Mouse (Mus musculus) gastrocnemius, adult 18-20 months (tissue): ENCODE data around the gene Eln. TPM values are rescaled to one million over a fixed set of nuclear protein-coding genes. Genes with fewer than 3 reads are reported as not detected.

Experiments used
- DNase-seq: peaks from one replicate; pipeline ENCODE4 v3.0.0; 2021; ENCODE audit warnings: low spot score
- total RNA-seq, 2 experiments: library from RNA; stranded (reverse); gene quantifications; 2 replicates each; pipeline ENCODE4 v1.2.3; 2021

The Eln gene
- total RNA-seq, 2 experiments from 2014 or later: 14.1 to 15.7 TPM

- no peak for DNase-seq
Observed at GRCm38 (mm10) chr5:134745000-134745399, 2.1 kb downstream of the Eln start.

GRCm38 (mm10) chr5:134743991-134744390 lies 3.1 kb downstream of the Eln start:
- no peak for DNase-seq

- peak; percentile 33 for DNase-seq
Observed at GRCm38 (mm10) chr5:134742221-134742795, 4.8 kb downstream of the Eln start.

GRCm38 (mm10) chr5:134740501-134741341 lies 6.4 kb downstream of the Eln start:
- DNase-seq: peak; percentile 54

GRCm38 (mm10) chr5:134739951-134740350 lies 7.2 kb downstream of the Eln start:
- DNase-seq: no peak

- no peak for DNase-seq
Observed at GRCm38 (mm10) chr5:134734920-134735319, 12.2 kb downstream of the Eln start.

- no peak for DNase-seq
Observed at GRCm38 (mm10) chr5:134734072-134734471, 13.1 kb downstream of the Eln start.

GRCm38 (mm10) chr5:134733241-134733640 lies 13.9 kb downstream of the Eln start:
- DNase-seq: no peak

- DNase-seq: no peak
Observed at GRCm38 (mm10) chr5:134729124-134729523, 18.0 kb downstream of the Eln start.

- DNase-seq: no peak
Observed at GRCm38 (mm10) chr5:134728535-134728934, 18.6 kb downstream of the Eln start.

GRCm38 (mm10) chr5:134727001-134727639 lies 20.0 kb downstream of the Eln start:
- DNase-seq: no peak

GRCm38 (mm10) chr5:134725299-134725698 lies 21.8 kb downstream of the Eln start:
- no peak for DNase-seq

- no peak for DNase-seq
Observed at GRCm38 (mm10) chr5:134720058-134720457, 27.1 kb downstream of the Eln start.

GRCm38 (mm10) chr5:134711076-134711475 lies 36.0 kb downstream of the Eln start:
- no peak for DNase-seq

GRCm38 (mm10) chr5:134709275-134709674 lies 37.8 kb downstream of the Eln start:
- DNase-seq: no peak

GRCm38 (mm10) chr5:134704157-134704556 lies 43.0 kb downstream of the Eln start:
- DNase-seq: peak; percentile 75

GRCm38 (mm10) chr5:134695539-134695938 lies 51.6 kb downstream of the Eln start:
- no peak for DNase-seq

GRCm38 (mm10) chr5:134695082-134695481 lies 52.0 kb downstream of the Eln start:
- DNase-seq: no peak

GRCm38 (mm10) chr5:134692704-134693103 lies 54.4 kb downstream of the Eln start:
- DNase-seq: no peak

GRCm38 (mm10) chr5:134688718-134689284 lies 58.3 kb downstream of the Eln start:
- peak; percentile 100 for DNase-seq

- DNase-seq: no peak
Observed at GRCm38 (mm10) chr5:134688086-134688717, 58.9 kb downstream of the Eln start, which contains the start of gene Limk1. TSS of gene Limk1 (minus strand) at chr5:134688598.

- no peak for DNase-seq
Observed at GRCm38 (mm10) chr5:134687187-134687586, 59.9 kb downstream of the Eln start.
